Mouse (Mus musculus) kidney, postnatal 0 days (tissue): ENCODE results near the gene Clmp. TPM values are rescaled to one million over a fixed set of nuclear protein-coding genes. Genes with fewer than 3 reads are reported as not detected.

ENCODE experiments used
- ATAC-seq: fragments of 200-750 bp; cut with Nextera tagmentation; replicated peaks from 2 replicates; pipeline ENCODE4 v1.8.0; 2017; ENCODE audit warnings: low read depth, moderate number of reproducible peaks, moderate TSS enrichment, moderate library complexity; ENCODE audit not compliant: low FRiP score
- DNase-seq: peaks from one replicate; pipeline ENCODE4 v3.0.0-alpha.2; 2016; ENCODE audit warnings: low spot score
- H3K27ac ChIP-seq: fragments of 300-500 bp; sonication (generic); 2 replicates; pipeline ENCODE4 v1.5.1; 2014; ENCODE audit warnings: mild to moderate bottlenecking
- H3K27me3 ChIP-seq: fragments of 300-500 bp; sonication (generic); 2 replicates; pipeline ENCODE4 v1.6.1; 2014; ENCODE audit warnings: low read length, mixed read lengths; ENCODE audit not compliant: insufficient read depth
- H3K36me3 ChIP-seq: fragments of 300-500 bp; sonication (generic); 2 replicates; pipeline ENCODE4 v1.6.1; 2014; ENCODE audit warnings: low read length, mixed read lengths; ENCODE audit not compliant: insufficient read depth
- H3K4me1 ChIP-seq: fragments of 300-500 bp; sonication (generic); replicated peaks from 2 replicates; pipeline ENCODE4 v1.6.1; 2014; ENCODE audit warnings: antibody characterized with exemption, low read length, mixed read lengths; ENCODE audit not compliant: insufficient read depth
- H3K4me2 ChIP-seq: fragments of 300-500 bp; sonication (generic); 2 replicates; pipeline ENCODE4 v1.6.1; 2014; ENCODE audit warnings: mild to moderate bottlenecking, low read length, moderate library complexity, mixed read lengths
- H3K4me3 ChIP-seq: fragments of 300-500 bp; sonication (generic); replicated peaks from 2 replicates; pipeline ENCODE4 v1.5.1; 2014; ENCODE audit warnings: low read depth, low read length
- H3K9ac ChIP-seq: fragments of 300-500 bp; sonication (generic); 2 replicates; pipeline ENCODE4 v1.6.1; 2014; ENCODE audit warnings: low read depth, low read length
- H3K9me3 ChIP-seq: fragments of 300-500 bp; sonication (generic); replicated peaks from 2 replicates; pipeline ENCODE4 v1.6.1; 2016; ENCODE audit warnings: low read length, inconsistent platforms, mixed read lengths
- CTCF ChIP-seq: IDR thresholded peaks from 2 replicates; pipeline ENCODE4 v1.5.1; 2016; ENCODE audit warnings: antibody characterized with exemption, low read depth, mild to moderate bottlenecking, moderate library complexity
- WGBS: fragments of 180-500 bp; shearing (Covaris S2); extraction: QIAGEN DNeasy Blood & Tissue Kit; methylation state at CpG from one replicate; pipeline ENCODE4 v1.1.7; 2014; 5-methylcytosine and 5-hydroxymethylcytosine counted together
- polyA plus RNA-seq: library from polyadenylated mRNA; unstranded; fragments of >200 nt; fragmentation: Nextera tagmentation; extraction: Ambion mirVana; gene quantifications from 2 replicates; pipeline ENCODE4 v1.2.1, GENCODE M21; 2015

Gene Clmp
- polyA plus RNA-seq, 1 experiment from 2014 or later: 23.6 TPM

DNA sequence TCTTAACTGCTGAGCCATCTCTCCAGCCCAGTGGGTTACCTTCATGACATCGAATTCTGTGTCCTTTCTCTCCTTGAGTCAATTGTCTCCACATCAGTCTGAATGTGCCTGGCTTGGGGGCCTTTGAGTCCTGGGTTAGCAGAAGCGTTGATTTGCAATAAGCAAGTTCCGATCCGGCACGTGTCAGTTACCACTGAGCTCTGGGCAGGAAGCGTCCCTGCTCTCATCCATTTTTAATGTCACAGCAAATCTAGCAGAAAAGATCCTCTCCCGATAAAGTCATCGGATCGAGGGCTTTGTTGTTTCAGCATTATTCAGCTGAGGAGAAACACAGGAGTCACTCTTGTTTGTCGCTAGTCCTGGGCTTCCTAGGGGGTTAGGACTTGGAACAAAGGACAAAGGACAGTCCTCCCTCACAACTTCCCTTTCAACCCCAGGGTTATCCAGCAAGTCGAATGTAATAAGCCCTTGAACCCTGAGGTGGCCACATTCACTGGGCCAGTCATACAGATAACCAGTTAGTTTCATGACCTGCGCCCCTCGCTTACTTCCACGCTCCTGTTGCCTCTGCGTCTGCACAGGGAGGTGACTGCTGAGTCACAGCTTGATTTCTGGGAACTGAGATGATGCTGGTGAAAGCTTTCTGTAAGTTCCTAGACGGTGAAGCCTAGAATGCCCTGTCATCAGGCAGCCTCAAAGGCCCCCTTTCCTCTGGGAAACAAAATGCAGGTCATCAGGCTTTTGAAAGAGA lies 43.1 kb upstream of the Clmp start:
- no peaks in the 10 kb centered on the region for H3K4me1 ChIP-seq
- H3K27me3 ChIP-seq: no peaks in the 10 kb centered on the region
- no peak overlapping the region for H3K9ac ChIP-seq
- TF ChIP-seq CTCF: no peak
- 36% methylated on average over 16 of the region's 16 CpGs for WGBS
- no peak overlapping the region for H3K4me3 ChIP-seq
- H3K9me3 ChIP-seq: no peaks in the 10 kb centered on the region
- H3K27ac ChIP-seq: no peak overlapping the region
- DNase-seq: no peak
- ATAC-seq: no peak
- no peaks in the 10 kb centered on the region for H3K36me3 ChIP-seq
- no peak overlapping the region for H3K4me2 ChIP-seq

DNA sequence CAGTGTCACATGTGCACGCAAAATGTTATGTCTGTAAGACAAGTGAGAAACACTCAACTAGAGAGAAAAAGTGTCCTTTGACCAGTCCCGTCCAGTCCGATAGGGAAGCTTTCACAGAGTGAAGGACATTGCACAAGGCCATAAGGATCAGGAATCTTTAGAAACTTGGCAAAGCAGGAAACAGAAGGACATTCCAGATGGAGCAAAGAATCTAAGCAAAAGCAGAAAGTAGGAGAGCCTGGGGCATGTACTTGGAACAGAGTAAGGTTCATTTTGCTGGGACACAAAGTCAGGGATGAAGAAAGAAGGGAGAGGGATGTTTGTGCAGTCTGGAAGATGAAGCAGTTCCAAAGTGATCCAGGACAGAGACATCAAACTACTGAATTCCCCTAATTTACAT lies 36.3 kb upstream of the Clmp start:
- no peaks in the 10 kb centered on the region for H3K36me3 ChIP-seq
- H3K27me3 ChIP-seq: no peaks in the 10 kb centered on the region
- 87% methylated on average over 3 of the region's 3 CpGs for WGBS
- H3K9me3 ChIP-seq: no peaks in the 10 kb centered on the region
- TF ChIP-seq CTCF: no peak
- no peak overlapping the region for H3K4me2 ChIP-seq
- no peak for DNase-seq
- ATAC-seq: no peak
- H3K4me3 ChIP-seq: no peak overlapping the region
- no peaks in the 10 kb centered on the region; the same call in 1 of the 2 replicates for H3K4me1 ChIP-seq
- no peak overlapping the region for H3K27ac ChIP-seq
- no peak overlapping the region for H3K9ac ChIP-seq

DNA sequence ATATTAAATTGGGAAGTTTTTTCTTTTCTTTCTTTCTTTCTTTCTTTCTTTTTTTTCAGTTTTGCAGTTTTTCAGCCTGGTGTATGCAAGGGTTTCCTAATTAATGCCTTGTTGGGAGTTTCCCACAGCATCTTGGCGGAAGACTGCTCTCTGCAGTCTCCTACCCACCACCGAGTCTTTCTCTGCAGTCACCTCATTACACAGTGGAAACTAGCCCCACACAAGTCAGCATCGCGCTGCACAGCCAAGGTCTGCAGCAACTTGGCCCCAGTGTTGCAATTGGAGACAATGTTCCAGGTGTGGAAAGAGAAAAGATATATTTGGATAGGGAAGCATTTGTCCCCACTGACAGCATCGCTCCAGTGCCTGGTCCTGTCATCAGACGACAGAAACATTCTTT lies 35.8 kb upstream of the Clmp start:
- Histone ChIP-seq H3K4me3 (no peak overlapping the region), H3K4me1 (no peaks in the 10 kb centered on the region; the same call in 1 of the 2 replicates), H3K36me3 (no peaks in the 10 kb centered on the region), H3K4me2 (no peak overlapping the region), H3K27ac (no peak overlapping the region), H3K9ac (no peak overlapping the region), H3K27me3 (no peaks in the 10 kb centered on the region), H3K9me3 (no peaks in the 10 kb centered on the region)
- TF ChIP-seq CTCF: no peak
- WGBS: 57% methylated on average over 6 of the region's 6 CpGs
- DNase-seq (no peak), ATAC-seq (no peak)

DNA sequence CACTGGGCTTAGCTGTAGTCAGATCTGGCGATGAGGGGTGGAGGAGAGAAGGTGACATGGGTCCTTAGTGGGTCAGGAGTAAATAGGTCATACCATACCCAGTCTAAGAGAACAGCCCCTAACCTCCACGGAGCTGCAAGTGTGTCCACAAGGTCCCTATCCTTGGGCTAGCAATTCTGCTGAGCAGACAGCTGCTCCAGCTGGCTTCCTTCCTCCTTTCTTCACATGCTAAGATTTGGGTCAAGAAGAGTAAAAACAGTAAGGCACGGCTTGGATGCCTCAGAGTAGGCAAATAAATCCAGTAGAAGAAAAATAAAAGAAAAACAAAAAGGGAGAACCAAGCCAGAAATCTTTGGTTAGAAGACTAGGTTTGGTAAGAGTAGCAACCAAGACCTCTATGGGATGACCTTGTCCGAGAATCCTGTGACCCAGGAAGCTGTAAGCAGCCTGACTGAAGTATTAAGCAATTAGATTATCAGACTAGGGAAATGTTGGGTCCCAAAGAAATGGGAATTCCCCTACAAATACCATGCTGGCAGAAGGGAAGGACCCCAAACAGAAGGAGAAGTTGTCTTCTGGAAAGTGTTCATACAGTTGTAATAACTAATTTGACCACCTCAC lies 34.4 kb upstream of the Clmp start:
- Histone ChIP-seq H3K27ac (no peak overlapping the region), H3K9me3 (no peaks in the 10 kb centered on the region), H3K9ac (no peak overlapping the region), H3K4me1 (no peaks in the 10 kb centered on the region; the same call in 1 of the 2 replicates), H3K36me3 (no peaks in the 10 kb centered on the region), H3K4me2 (no peak overlapping the region), H3K27me3 (no peaks in the 10 kb centered on the region), H3K4me3 (no peak overlapping the region)
- TF ChIP-seq CTCF: no peak
- WGBS: 70% methylated on average over 4 of the region's 4 CpGs
- ATAC-seq: no peak
- DNase-seq: no peak

DNA sequence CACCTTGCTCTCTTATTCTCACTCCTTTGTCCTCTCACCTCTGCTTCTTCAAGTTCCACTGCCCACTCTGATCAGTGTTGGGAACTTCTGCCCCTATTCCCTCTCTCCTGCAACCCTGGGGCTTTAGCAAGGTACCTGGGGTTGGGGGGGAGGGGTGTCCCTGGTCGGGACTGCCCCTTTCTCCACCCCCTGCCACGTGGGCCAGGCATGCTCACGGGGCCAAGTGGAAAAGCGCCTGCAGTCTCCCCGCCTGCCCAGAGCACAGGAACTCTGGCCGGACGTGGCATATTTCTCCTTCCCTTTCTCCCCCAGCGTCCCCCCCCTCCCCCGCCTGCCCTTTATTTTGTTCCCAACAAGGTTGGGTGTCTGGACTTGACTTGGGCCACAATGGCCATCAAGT lies 33.0 kb upstream of the Clmp start:
- H3K9ac ChIP-seq: no peak overlapping the region
- H3K9me3 ChIP-seq: no peaks in the 10 kb centered on the region
- no peak overlapping the region for H3K4me3 ChIP-seq
- H3K4me2 ChIP-seq: no peak overlapping the region
- H3K4me1 ChIP-seq: no peaks in the 10 kb centered on the region; the same call in 1 of the 2 replicates
- H3K36me3 ChIP-seq: no peaks in the 10 kb centered on the region
- 29% methylated on average over 9 of the region's 9 CpGs for WGBS
- no peak for TF ChIP-seq CTCF
- ATAC-seq: no peak
- H3K27ac ChIP-seq: no peak overlapping the region
- no peaks in the 10 kb centered on the region for H3K27me3 ChIP-seq
- DNase-seq: no peak

DNA sequence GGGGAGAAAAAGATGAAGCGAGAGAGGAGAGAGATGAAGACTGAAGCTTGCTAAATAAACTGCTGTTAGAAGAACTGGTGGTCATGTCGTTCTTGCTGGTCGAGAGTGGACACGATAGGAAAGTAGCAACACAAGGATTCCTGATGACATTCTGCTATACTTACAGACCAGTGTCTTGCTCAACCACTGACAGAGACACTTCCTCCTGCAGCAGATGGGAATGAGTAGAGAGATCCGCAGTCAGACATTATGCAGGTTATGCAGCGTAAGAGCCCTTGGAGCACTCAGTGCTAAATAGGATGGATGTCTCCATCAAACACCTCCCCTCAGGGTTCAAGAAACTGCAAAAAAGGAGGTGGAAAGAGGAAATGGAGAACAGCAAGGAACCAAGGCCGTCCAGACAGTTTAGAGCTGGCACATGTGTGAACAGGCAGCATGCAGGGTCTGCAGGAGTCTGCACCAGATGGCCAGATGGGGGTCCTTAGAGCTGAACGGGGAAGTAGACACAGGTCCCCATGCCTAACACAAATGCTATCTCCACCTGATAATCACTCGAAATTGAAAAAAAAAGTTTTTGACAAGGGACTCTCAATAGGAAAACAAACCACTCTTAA lies 19.5 kb upstream of the Clmp start:
- 79% methylated on average over 9 of the region's 9 CpGs for WGBS
- no peaks in the 10 kb centered on the region for H3K27me3 ChIP-seq
- DNase-seq (no peak), ATAC-seq (no peak)
- TF ChIP-seq CTCF: no peak
- no peak overlapping the region for H3K4me3 ChIP-seq
- H3K9ac ChIP-seq: no peak overlapping the region
- no peaks in the 10 kb centered on the region for H3K36me3 ChIP-seq
- no peaks in the 10 kb centered on the region for H3K4me1 ChIP-seq
- H3K9me3 ChIP-seq: no peaks in the 10 kb centered on the region
- no peak overlapping the region for H3K4me2 ChIP-seq
- no peak overlapping the region for H3K27ac ChIP-seq
